Mouse (Mus musculus): ENCODE results near the gene Def6. TPM values are rescaled to one million over a fixed set of nuclear protein-coding genes. Genes with fewer than 3 reads are reported as not detected.

The Def6 gene
- total and polyA plus RNA-seq, 3 experiments = 31.3 to 81.8 (median 53.6) TPM

DNA sequence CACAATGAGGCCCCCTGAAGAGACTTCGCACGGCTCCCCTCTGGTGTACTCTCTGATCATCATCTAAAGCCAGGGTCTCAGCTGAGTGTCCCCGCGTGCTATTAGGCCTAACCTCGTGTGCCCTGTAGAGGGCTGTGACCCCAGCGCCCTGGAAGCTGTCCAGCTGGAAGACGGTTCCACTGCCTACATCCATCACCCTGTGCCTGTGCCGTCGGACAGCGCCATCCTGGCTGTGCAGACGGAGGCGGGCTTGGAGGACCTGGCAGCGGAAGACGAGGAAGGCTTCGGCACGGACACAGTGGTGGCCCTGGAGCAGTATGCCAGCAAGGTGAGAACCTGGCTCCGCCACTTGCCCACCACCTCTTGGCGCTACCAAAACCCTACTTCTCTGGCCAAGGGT lies 9.9 kb upstream of the Def6 start:
- H3K9me3 ChIP-seq (replicated peaks; ENCODE audit: low read length) = no peaks in the 10 kb centered on the region
- peaks cover 28 to 70% of the 10 kb centered on the region in 2 experiments for H3K36me3 ChIP-seq (replicated peaks in 1 of 2; ENCODE audit: control insufficient read depth in 1 of 2, insufficient read depth in 1 of 2, low read length in 1 of 2)
- no peak overlapping the region for H3K27ac ChIP-seq (ENCODE audit: insufficient read depth, low read depth)
- TF ChIP-seq E2F4 (IDR thresholded peaks at IDR 0.05; ENCODE audit: insufficient replicate concordance, low read depth, low read length) = no peak
- TF ChIP-seq USF2 (conservative IDR thresholded peaks at IDR 0.05; ENCODE audit: low read depth, low read length) = no peak
- no peak for TF ChIP-seq MAFK (IDR thresholded peaks at IDR 0.05; ENCODE audit: insufficient replicate concordance, low read length)
- no peak for TF ChIP-seq ZMIZ1 (IDR thresholded peaks at IDR 0.05; ENCODE audit: low read depth, low read length)
- TF ChIP-seq UBTF (IDR thresholded peaks at IDR 0.05; ENCODE audit: low read depth, low read length) = no peak
- TF ChIP-seq JUN (IDR thresholded peaks at IDR 0.05; ENCODE audit: insufficient read depth, low read depth, low read length) = no peak
- TF ChIP-seq POLR2A (IDR thresholded peaks at IDR 0.05; ENCODE audit: low read depth, low read length) = no peak
- no peak for TF ChIP-seq NRF1 (IDR thresholded peaks at IDR 0.05; ENCODE audit: low read depth, low read length)
- no peak for TF ChIP-seq TBP (conservative IDR thresholded peaks at IDR 0.05; ENCODE audit: low read depth, low read length)
- TF ChIP-seq RAD21 (IDR thresholded peaks at IDR 0.05; ENCODE audit: low read depth, low read length) = no peak
- no peak for TF ChIP-seq MXI1 (IDR thresholded peaks at IDR 0.05; ENCODE audit: low read depth, low read length)
- no peak for TF ChIP-seq ETS1 (conservative IDR thresholded peaks at IDR 0.05; ENCODE audit: low read depth, low read length)
- TF ChIP-seq GABPA (IDR thresholded peaks at IDR 0.05; ENCODE audit: insufficient replicate concordance, low read depth, low read length) = no peak
- TF ChIP-seq PAX5 (IDR thresholded peaks at IDR 0.05; ENCODE audit: low read length) = no peak
- no peak for TF ChIP-seq ZC3H11A (IDR thresholded peaks at IDR 0.05; ENCODE audit: low read depth, low read length)
- no peak for TF ChIP-seq RCOR1 (conservative IDR thresholded peaks at IDR 0.05; ENCODE audit: low read depth, low read length)
- TF ChIP-seq KAT2A (IDR thresholded peaks at IDR 0.05; ENCODE audit: insufficient replicate concordance, low read length) = no peak
- TF ChIP-seq TCF12 (IDR thresholded peaks at IDR 0.05; ENCODE audit: low read depth, low read length) = no peak
- TF ChIP-seq MAX (IDR thresholded peaks at IDR 0.05; ENCODE audit: low read length) = no peak
- TF ChIP-seq JUND (conservative IDR thresholded peaks at IDR 0.05; ENCODE audit: low read depth, low read length) = no peak
- H3K9ac ChIP-seq (ENCODE audit: insufficient read depth, low read depth) = no peak overlapping the region
- H3K4me2 ChIP-seq (ENCODE audit: insufficient read depth, low read depth, poor library complexity, severe bottlenecking) = no peak overlapping the region
- in situ Hi-C loops (cut with MboI; ENCODE audit: low pct_ligation_motif_present, low pct_unique_long_range_greater_than_20kb, low sequenced_read_pairs) = no loop called here
- peaks cover 11 to 23% of the 10 kb centered on the region in 2 experiments for H3K4me1 ChIP-seq (ENCODE audit: control insufficient read depth in 1 of 2, insufficient read depth in 2 of 2)
- no peak overlapping the region for H3K4me3 ChIP-seq (replicated peaks in 1 of 3; ENCODE audit: low read depth in 2 of 3, low read length in 2 of 3, poor library complexity in 1 of 3)
- no peaks in the 10 kb centered on the region for H3K79me2 ChIP-seq (replicated peaks; ENCODE audit: control insufficient read depth, extremely low read depth, insufficient read depth, poor library complexity, severe bottlenecking)
- no peaks in the 10 kb centered on the region for H3K27me3 ChIP-seq (replicated peaks)
- dilution Hi-C loops (cut with MboI; ENCODE audit: extremely low pct_ligation_motif_present, extremely low pct_unique_long_range_greater_than_20kb, low sequenced_read_pairs) = no loop called here
- DNase-seq (ENCODE audit: extremely low read depth) = no peak

DNA sequence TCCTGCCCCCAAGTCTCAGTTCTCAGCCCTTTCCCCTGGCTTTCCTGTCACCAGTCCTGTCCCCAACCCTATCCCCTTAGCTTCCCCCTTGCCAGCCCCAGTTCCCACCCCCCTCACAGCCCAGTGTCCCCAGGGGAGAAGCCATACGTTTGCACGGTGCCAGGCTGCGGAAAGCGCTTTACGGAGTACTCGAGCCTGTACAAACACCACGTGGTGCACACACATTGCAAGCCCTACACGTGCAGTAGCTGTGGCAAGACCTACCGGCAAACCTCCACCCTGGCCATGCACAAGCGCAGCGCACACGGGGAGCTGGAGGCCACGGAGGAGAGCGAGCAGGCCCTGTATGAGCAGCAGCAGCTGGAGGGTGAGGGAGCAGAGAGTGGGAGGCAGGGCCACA lies 5.6 kb upstream of the Def6 start:
- no peak overlapping the region for H3K4me2 ChIP-seq (ENCODE audit: insufficient read depth, low read depth, poor library complexity, severe bottlenecking)
- no peak for DNase-seq (ENCODE audit: extremely low read depth)
- TF ChIP-seq NELFE (IDR thresholded peaks at IDR 0.05; ENCODE audit: low read depth, low read length) (no peak), SIN3A (IDR thresholded peaks at IDR 0.05; ENCODE audit: low read length) (no peak), ZC3H11A (IDR thresholded peaks at IDR 0.05; ENCODE audit: low read depth, low read length) (no peak), MAFK (IDR thresholded peaks at IDR 0.05; ENCODE audit: insufficient replicate concordance, low read length) (no peak), CHD1 (IDR thresholded peaks at IDR 0.05; ENCODE audit: low read depth, low read length) (no peak), MYC (IDR thresholded peaks at IDR 0.05; ENCODE audit: low read depth, low read length) (no peak)
- dilution Hi-C loops (cut with MboI; ENCODE audit: extremely low pct_ligation_motif_present, extremely low pct_unique_long_range_greater_than_20kb, low sequenced_read_pairs) (no loop called here), in situ Hi-C loops (cut with MboI; ENCODE audit: low pct_ligation_motif_present, low pct_unique_long_range_greater_than_20kb, low sequenced_read_pairs) (loop anchor here (25.0 kb wide), 1 partner anchor 310 kb away; the partner anchor contains the start of gene Fkbp5)
- no peaks in the 10 kb centered on the region for H3K79me2 ChIP-seq (replicated peaks; ENCODE audit: control insufficient read depth, extremely low read depth, insufficient read depth, poor library complexity, severe bottlenecking)
- peaks cover 25 to 39% of the 10 kb centered on the region in 2 experiments for H3K4me1 ChIP-seq (ENCODE audit: control insufficient read depth in 1 of 2, insufficient read depth in 2 of 2)
- H3K27me3 ChIP-seq (replicated peaks) = no peaks in the 10 kb centered on the region
- no peak overlapping the region for H3K27ac ChIP-seq (ENCODE audit: insufficient read depth, low read depth)
- no peak overlapping the region for H3K4me3 ChIP-seq (replicated peaks in 1 of 3; ENCODE audit: low read depth in 2 of 3, low read length in 2 of 3, poor library complexity in 1 of 3)
- no peak overlapping the region for H3K9ac ChIP-seq (ENCODE audit: insufficient read depth, low read depth)
- H3K9me3 ChIP-seq (replicated peaks; ENCODE audit: low read length) = no peaks in the 10 kb centered on the region
- peaks cover 27 to 49% of the 10 kb centered on the region in 2 experiments for H3K36me3 ChIP-seq (replicated peaks in 1 of 2; ENCODE audit: control insufficient read depth in 1 of 2, insufficient read depth in 1 of 2, low read length in 1 of 2)
